Mouse (Mus musculus) liver, postnatal 0 days (tissue): ENCODE results near the gene Pdxk.

Experiments
- CTCF ChIP-seq: sonication (generic); IDR thresholded peaks from 2 replicates; pipeline ENCODE4 v1.5.1; 2016; ENCODE audit warnings: antibody characterized with exemption, low read depth
- EP300 ChIP-seq: IDR thresholded peaks from 2 replicates; pipeline ENCODE4 v1.6.1; 2016; ENCODE audit warnings: antibody characterized with exemption, low read depth, mild to moderate bottlenecking

GRCm38 (mm10) chr10:78425181-78426041 lies 39.4 kb downstream of the Pdxk start, which contains the start of gene Cstb:
- TF ChIP-seq EP300 (no peak), CTCF (no peak)
